Mouse (Mus musculus): ENCODE measurements around the gene Oaz1. TPM values are rescaled to one million over a fixed set of nuclear protein-coding genes. Genes with fewer than 3 reads are reported as not detected.
A peak's percentile ranks its signal among the peaks of the same experiment; 100 is the strongest.
"Not testable (repeated sequence)": the region's sequence is repeated elsewhere in the genome, so short reads cannot be mapped to it uniquely, and the experiment has no call there.

Gene Oaz1
- polyA plus RNA-seq, 1 experiment = 1,349 TPM

- H3K79me2 ChIP-seq (ENCODE audit: control insufficient read depth, insufficient read depth) = no peaks in the 10 kb centered on the region
- no peak overlapping the region for H3ac ChIP-seq (ENCODE audit: control insufficient read depth, insufficient read length)
- no peaks in the 10 kb centered on the region for H3K27me3 ChIP-seq (ENCODE audit: control insufficient read depth, insufficient read depth, insufficient read length)
- H3K36me3 ChIP-seq (ENCODE audit: control insufficient read depth, insufficient read depth) = no peaks in the 10 kb centered on the region
- H3K4me2 ChIP-seq (ENCODE audit: low read depth) = peak overlapping the region; percentile 79
- peak overlapping the region; percentile 33 for H3K4me3 ChIP-seq
- TF ChIP-seq TCF12 (IDR thresholded peaks at IDR 0.05; ENCODE audit: insufficient read depth, poor library complexity, severe bottlenecking) (no peak), POLR2A (IDR thresholded peaks at IDR 0.05; ENCODE audit: insufficient read length, low read depth) (peak; percentile 51), SRF (IDR thresholded peaks at IDR 0.05; ENCODE audit: control insufficient read depth, insufficient read length, low read depth) (peak; percentile 29), POLR2AphosphoS2 (IDR thresholded peaks at IDR 0.05; ENCODE audit: insufficient read length, low read depth) (peak; percentile 10), MYOG (IDR thresholded peaks at IDR 0.05; ENCODE audit: control insufficient read depth in 1 of 3, insufficient read depth in 1 of 3, insufficient read length in 2 of 3, low read depth in 2 of 3) (peak in 2 of 3 experiments; percentile 20 to 62), MYOD1 (IDR thresholded peaks at IDR 0.05; ENCODE audit: control insufficient read depth in 1 of 3, insufficient read length in 2 of 3, low read depth in 2 of 3) (peak in 2 of 3 experiments; percentile 27)
Measured at GRCm38 (mm10) chr10:80812391-80813041, 13.9 kb upstream of the Oaz1 start.

- Histone ChIP-seq H3K4me3 (peak within 1 kb of the TSS; percentile 33), H3K36me3 (ENCODE audit: control insufficient read depth, insufficient read depth) (no peaks in the 10 kb centered on the region), H3K4me2 (ENCODE audit: low read depth) (peak within 1 kb of the TSS; percentile 79), H3K27me3 (ENCODE audit: control insufficient read depth, insufficient read depth, insufficient read length) (no peaks in the 10 kb centered on the region), H3K79me2 (ENCODE audit: control insufficient read depth, insufficient read depth) (no peaks in the 10 kb centered on the region), H3ac (ENCODE audit: control insufficient read depth, insufficient read length) (no peak within 1 kb of the TSS)
- TF ChIP-seq TCF3 (IDR thresholded peaks at IDR 0.05; ENCODE audit: insufficient read length, low read depth) (peak; percentile 81), MYOG (IDR thresholded peaks at IDR 0.05; ENCODE audit: control insufficient read depth in 1 of 3, insufficient read depth in 1 of 3, insufficient read length in 2 of 3, low read depth in 2 of 3) (peak; percentile 84 to 95 (median 87)), MYOD1 (IDR thresholded peaks at IDR 0.05; ENCODE audit: control insufficient read depth in 1 of 3, insufficient read length in 2 of 3, low read depth in 2 of 3) (peak; percentile 95 to 100 (median 99)), CEBPB (IDR thresholded peaks at IDR 0.05; ENCODE audit: insufficient read depth, poor library complexity, severe bottlenecking) (no peak), USF1 (IDR thresholded peaks at IDR 0.05; ENCODE audit: low read depth) (no peak), SRF (IDR thresholded peaks at IDR 0.05; ENCODE audit: control insufficient read depth, insufficient read length, low read depth) (no peak), MAX (IDR thresholded peaks at IDR 0.05; ENCODE audit: low read depth) (no peak), REST (IDR thresholded peaks at IDR 0.05; ENCODE audit: insufficient read depth, insufficient read length) (no peak), POLR2A (IDR thresholded peaks at IDR 0.05; ENCODE audit: insufficient read length, low read depth) (peak; percentile 51), POLR2AphosphoS2 (IDR thresholded peaks at IDR 0.05; ENCODE audit: insufficient read length, low read depth) (peak; percentile 55), TCF12 (IDR thresholded peaks at IDR 0.05; ENCODE audit: insufficient read depth, poor library complexity, severe bottlenecking) (peak; percentile 84), E2F4 (IDR thresholded peaks at IDR 0.05; ENCODE audit: insufficient read depth) (no peak)
Measured at GRCm38 (mm10) chr10:80813366-80813765, 13.1 kb upstream of the Oaz1 start, which contains the start of gene Jsrp1. TSS of gene Jsrp1 (minus strand) at chr10:80813498.

- Histone ChIP-seq H3K79me2 (ENCODE audit: control insufficient read depth, insufficient read depth) (no peaks in the 10 kb centered on the region), H3K4me3 (no peak overlapping the region), H3ac (ENCODE audit: control insufficient read depth, insufficient read length) (no peak overlapping the region), H3K36me3 (ENCODE audit: control insufficient read depth, insufficient read depth) (no peaks in the 10 kb centered on the region), H3K27me3 (ENCODE audit: control insufficient read depth, insufficient read depth, insufficient read length) (no peaks in the 10 kb centered on the region), H3K4me2 (ENCODE audit: low read depth) (no peak overlapping the region)
- TF ChIP-seq E2F4 (IDR thresholded peaks at IDR 0.05; ENCODE audit: insufficient read depth) (no peak), TCF3 (IDR thresholded peaks at IDR 0.05; ENCODE audit: insufficient read length, low read depth) (no peak), SRF (IDR thresholded peaks at IDR 0.05; ENCODE audit: control insufficient read depth, insufficient read length, low read depth) (no peak), REST (IDR thresholded peaks at IDR 0.05; ENCODE audit: insufficient read depth, insufficient read length) (no peak), MYOG (IDR thresholded peaks at IDR 0.05; ENCODE audit: control insufficient read depth in 1 of 3, insufficient read depth in 1 of 3, insufficient read length in 2 of 3, low read depth in 2 of 3) (no peak), POLR2AphosphoS2 (IDR thresholded peaks at IDR 0.05; ENCODE audit: insufficient read length, low read depth) (no peak)
Measured at GRCm38 (mm10) chr10:80814800-80815199, 11.7 kb upstream of the Oaz1 start.

GRCm38 (mm10) chr10:80816303-80816702 is 10.2 kb upstream of the Oaz1 start:
- H3K36me3 ChIP-seq (ENCODE audit: control insufficient read depth, insufficient read depth); H3K4me2 ChIP-seq (ENCODE audit: low read depth): not testable (repeated sequence)

DNA sequence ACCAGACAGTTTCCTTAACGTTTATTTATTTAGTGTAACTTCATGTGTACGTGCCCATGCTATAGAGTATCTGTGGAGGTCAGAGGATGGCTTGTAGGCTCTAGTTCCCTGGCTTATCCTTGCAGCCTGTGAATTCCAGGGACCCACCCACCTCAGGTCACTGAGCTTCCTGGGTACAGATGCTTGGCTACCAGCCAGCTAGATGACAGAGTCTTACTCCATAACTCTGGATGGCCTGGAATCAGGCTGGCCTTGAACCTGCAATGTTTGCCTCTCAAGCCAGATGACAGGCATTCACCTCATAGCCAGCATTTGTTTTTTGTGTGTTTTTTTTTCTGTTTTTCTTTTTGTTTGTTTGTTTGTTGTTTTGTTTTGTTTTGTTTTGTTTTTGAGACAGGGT is 9.3 kb upstream of the Oaz1 start:
- TF ChIP-seq MYOG (IDR thresholded peaks at IDR 0.05; ENCODE audit: control insufficient read depth in 1 of 3, insufficient read depth in 1 of 3, insufficient read length in 2 of 3, low read depth in 2 of 3) (no peak), SRF (IDR thresholded peaks at IDR 0.05; ENCODE audit: control insufficient read depth, insufficient read length, low read depth) (no peak), MAX (IDR thresholded peaks at IDR 0.05; ENCODE audit: low read depth) (no peak), E2F4 (IDR thresholded peaks at IDR 0.05; ENCODE audit: insufficient read depth) (no peak), POLR2A (IDR thresholded peaks at IDR 0.05; ENCODE audit: insufficient read length, low read depth) (no peak), USF1 (IDR thresholded peaks at IDR 0.05; ENCODE audit: low read depth) (no peak), TCF12 (IDR thresholded peaks at IDR 0.05; ENCODE audit: insufficient read depth, poor library complexity, severe bottlenecking) (no peak), POLR2AphosphoS2 (IDR thresholded peaks at IDR 0.05; ENCODE audit: insufficient read length, low read depth) (no peak), MYOD1 (IDR thresholded peaks at IDR 0.05; ENCODE audit: control insufficient read depth in 1 of 3, insufficient read length in 2 of 3, low read depth in 2 of 3) (no peak), REST (IDR thresholded peaks at IDR 0.05; ENCODE audit: insufficient read depth, insufficient read length) (no peak), CEBPB (IDR thresholded peaks at IDR 0.05; ENCODE audit: insufficient read depth, poor library complexity, severe bottlenecking) (no peak), TCF3 (IDR thresholded peaks at IDR 0.05; ENCODE audit: insufficient read length, low read depth) (no peak)
- no peaks in the 10 kb centered on the region for H3K79me2 ChIP-seq (ENCODE audit: control insufficient read depth, insufficient read depth)
- H3K4me3 ChIP-seq = no peak overlapping the region
- no peaks in the 10 kb centered on the region for H3K36me3 ChIP-seq (ENCODE audit: control insufficient read depth, insufficient read depth)
- no peaks in the 10 kb centered on the region for H3K27me3 ChIP-seq (ENCODE audit: control insufficient read depth, insufficient read depth, insufficient read length)
- H3K4me2 ChIP-seq (ENCODE audit: low read depth) = no peak overlapping the region
- H3ac ChIP-seq (ENCODE audit: control insufficient read depth, insufficient read length) = no peak overlapping the region

More at GRCm38 (mm10) chr10:80816303-80816702, 10.2 kb upstream of the Oaz1 start:
- H3K79me2 ChIP-seq (ENCODE audit: control insufficient read depth, insufficient read depth); H3K4me3 ChIP-seq; H3ac ChIP-seq (ENCODE audit: control insufficient read depth, insufficient read length); H3K27me3 ChIP-seq (ENCODE audit: control insufficient read depth, insufficient read depth, insufficient read length): not testable (repeated sequence)

DNA sequence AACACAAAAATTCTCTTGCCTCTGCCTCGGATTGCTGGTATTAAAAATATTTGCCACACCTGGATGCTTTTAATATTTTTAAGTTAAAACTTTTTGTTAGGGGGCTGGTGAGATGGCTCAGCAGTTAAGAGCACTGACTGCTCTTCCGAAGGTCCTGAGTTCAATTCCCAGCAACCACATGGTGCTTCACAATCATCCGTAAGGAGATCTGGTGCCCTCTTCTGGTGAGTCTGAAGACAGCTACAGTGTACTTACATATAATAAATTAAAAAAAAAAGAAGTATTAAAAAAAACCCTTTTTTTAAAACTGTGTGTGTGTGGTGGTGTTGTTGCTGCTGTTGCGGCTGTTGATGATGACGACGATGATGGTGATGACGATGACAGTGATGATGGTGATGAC is 8.5 kb upstream of the Oaz1 start:
- not testable (repeated sequence) for H3K27me3 ChIP-seq (ENCODE audit: control insufficient read depth, insufficient read depth, insufficient read length); H3K4me2 ChIP-seq (ENCODE audit: low read depth); H3K36me3 ChIP-seq (ENCODE audit: control insufficient read depth, insufficient read depth); H3ac ChIP-seq (ENCODE audit: control insufficient read depth, insufficient read length); H3K4me3 ChIP-seq; H3K79me2 ChIP-seq (ENCODE audit: control insufficient read depth, insufficient read depth)

Measured in myocyte (in vitro differentiated cells).